Mouse (Mus musculus) forebrain, embryonic 15.5 days (tissue): ENCODE results near the gene Prkca. TPM values are rescaled to one million over a fixed set of nuclear protein-coding genes. Genes with fewer than 3 reads are reported as not detected.

Source experiments
- ATAC-seq: fragments of 200-750 bp; cut with Nextera tagmentation; replicated peaks from 2 replicates; pipeline ENCODE4 v1.8.0; 2017; ENCODE audit warnings: mild to moderate bottlenecking, moderate TSS enrichment, moderate library complexity
- H3K27ac ChIP-seq: fragments of 300-500 bp; sonication (generic); replicated peaks from 2 replicates; pipeline ENCODE4 v1.5.1; 2015; ENCODE audit warnings: mild to moderate bottlenecking, inconsistent platforms
- H3K27me3 ChIP-seq: fragments of 300-500 bp; sonication (generic); 2 replicates; pipeline ENCODE4 v1.6.1; 2015; ENCODE audit warnings: inconsistent platforms
- H3K36me3 ChIP-seq: fragments of 300-500 bp; sonication (generic); 2 replicates; pipeline ENCODE4 v1.6.1; 2015; ENCODE audit warnings: mild to moderate bottlenecking, inconsistent platforms
- H3K4me1 ChIP-seq: fragments of 300-500 bp; sonication (generic); 2 replicates; pipeline ENCODE4 v1.6.1; 2015; ENCODE audit warnings: inconsistent platforms
- H3K4me2 ChIP-seq: fragments of 300-500 bp; sonication (generic); replicated peaks from 2 replicates; pipeline ENCODE4 v1.6.1; 2015; ENCODE audit warnings: mild to moderate bottlenecking, inconsistent platforms
- H3K4me3 ChIP-seq: fragments of 300-500 bp; sonication (generic); 2 replicates; pipeline ENCODE4 v1.5.1; 2015; ENCODE audit warnings: mild to moderate bottlenecking, inconsistent platforms
- H3K9ac ChIP-seq: fragments of 300-500 bp; sonication (generic); replicated peaks from 2 replicates; pipeline ENCODE4 v1.6.1; 2015; ENCODE audit warnings: mild to moderate bottlenecking, inconsistent platforms
- H3K9me3 ChIP-seq: fragments of 300-500 bp; sonication (generic); 2 replicates; pipeline ENCODE4 v1.6.1; 2016; ENCODE audit warnings: inconsistent platforms
- WGBS: fragments of 180-500 bp; shearing (Covaris S2); methylation state at CpG from one replicate; pipeline ENCODE4 v1.1.7; 2015; ENCODE audit warnings: mixed read lengths; 5-methylcytosine and 5-hydroxymethylcytosine counted together
- polyA plus RNA-seq: library from polyadenylated mRNA; unstranded; fragments of >200 nt; fragmentation: Nextera tagmentation; extraction: Ambion mirVana; gene quantifications from 2 replicates; pipeline ENCODE4 v1.2.1, GENCODE M21; 2015

Gene Prkca
- polyA plus RNA-seq, 1 experiment from 2014 or later = 8.0 TPM

DNA sequence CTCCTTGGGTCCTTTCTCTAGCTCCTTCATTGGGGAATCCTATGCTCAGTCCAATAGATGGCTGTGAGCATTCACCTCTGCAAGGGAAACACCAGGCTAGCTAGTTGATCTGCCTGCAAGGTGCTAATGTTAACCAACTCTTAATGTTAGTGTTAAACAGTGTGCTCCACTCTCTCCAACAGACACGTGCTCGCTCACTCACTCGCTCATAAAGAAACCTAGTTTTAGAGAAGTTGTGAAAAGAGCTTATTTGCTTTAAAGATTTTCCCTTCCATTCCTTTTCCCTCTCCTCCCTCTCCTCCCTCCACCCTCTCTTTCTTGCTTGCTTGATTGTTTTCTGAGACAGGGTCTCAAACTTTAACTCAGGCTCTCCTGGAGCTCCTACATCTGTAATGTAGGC, 266.2 kb downstream of the Prkca start:
- no peak overlapping the region for H3K4me2 ChIP-seq
- H3K27ac ChIP-seq = no peak overlapping the region
- 84% methylated on average over 3 of the region's 3 CpGs for WGBS
- H3K9me3 ChIP-seq = no peaks in the 10 kb centered on the region
- H3K27me3 ChIP-seq = no peaks in the 10 kb centered on the region
- H3K9ac ChIP-seq = no peak overlapping the region
- H3K4me3 ChIP-seq = no peak overlapping the region
- H3K4me1 ChIP-seq = peaks cover 7% of the 10 kb centered on the region; the same call in 1 of the 2 replicates
- H3K36me3 ChIP-seq = no peaks in the 10 kb centered on the region
- ATAC-seq = no peak

DNA sequence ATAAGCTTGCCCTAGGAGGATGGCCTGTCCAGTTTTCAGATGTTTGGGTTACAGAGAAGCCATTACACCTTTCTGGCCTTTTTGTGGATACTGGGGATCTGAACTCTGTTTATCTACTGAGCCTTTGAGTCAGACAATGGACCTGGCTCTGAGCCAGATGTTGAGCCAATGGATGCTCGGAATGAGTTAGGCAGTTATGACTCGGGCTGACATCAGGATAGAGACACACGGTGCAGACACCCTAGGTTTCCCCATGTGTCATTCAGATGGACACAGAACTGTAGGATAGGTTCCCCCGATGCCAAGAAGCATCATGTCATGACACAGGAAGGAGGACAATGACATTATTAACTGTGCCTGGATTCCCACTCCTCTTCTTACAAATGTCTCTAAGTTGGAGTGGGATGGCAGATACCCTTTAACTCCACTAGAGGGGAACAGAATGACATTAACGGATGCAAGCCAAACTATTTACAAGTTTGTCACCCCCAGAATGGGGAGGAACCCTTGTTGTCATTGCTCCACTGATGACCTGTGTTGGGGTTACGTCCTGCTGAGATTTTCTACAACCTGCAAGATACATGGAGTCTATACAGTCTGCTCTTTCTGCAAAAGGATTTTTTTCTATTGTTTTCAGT, 271.0 kb downstream of the Prkca start:
- ATAC-seq = no peak
- H3K9ac ChIP-seq = no peak overlapping the region

DNA sequence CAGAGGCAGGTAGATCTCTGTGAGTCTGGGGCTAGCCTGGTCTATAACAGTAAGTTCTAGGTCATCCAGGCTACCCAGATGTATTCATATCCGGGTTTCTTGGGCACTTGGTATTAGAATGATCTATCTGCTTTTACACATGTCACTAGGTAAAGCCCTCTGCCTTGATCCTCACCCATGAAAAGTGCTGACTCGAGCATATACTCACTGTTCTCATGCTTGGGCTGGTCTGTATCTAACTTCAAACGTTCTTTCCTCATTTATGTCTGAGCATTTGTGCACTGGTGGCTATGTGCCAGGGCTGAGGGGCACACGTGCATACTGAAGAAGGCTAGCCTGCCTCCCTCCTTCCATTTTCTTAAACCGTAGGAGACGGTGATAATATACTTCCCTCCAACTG, 272.5 kb downstream of the Prkca start:
- no peaks in the 10 kb centered on the region for H3K36me3 ChIP-seq
- no peak overlapping the region for H3K4me2 ChIP-seq
- ATAC-seq = no peak
- H3K9ac ChIP-seq = no peak overlapping the region
- H3K4me1 ChIP-seq = no peaks in the 10 kb centered on the region
- 60% methylated on average over 6 of the region's 6 CpGs for WGBS
- H3K27ac ChIP-seq = no peak overlapping the region
- H3K27me3 ChIP-seq = no peaks in the 10 kb centered on the region
- H3K9me3 ChIP-seq = no peaks in the 10 kb centered on the region
- no peak overlapping the region for H3K4me3 ChIP-seq

More for the DNA sequence above, 271.0 kb downstream of the Prkca start:
- no peaks in the 10 kb centered on the region for H3K27me3 ChIP-seq
- H3K9me3 ChIP-seq = no peaks in the 10 kb centered on the region
- 74% methylated on average over 6 of the region's 6 CpGs for WGBS
- H3K36me3 ChIP-seq = no peaks in the 10 kb centered on the region
- no peak overlapping the region for H3K4me2 ChIP-seq
- no peak overlapping the region for H3K27ac ChIP-seq
- H3K4me1 ChIP-seq = no peaks in the 10 kb centered on the region
- H3K4me3 ChIP-seq = no peak overlapping the region

DNA sequence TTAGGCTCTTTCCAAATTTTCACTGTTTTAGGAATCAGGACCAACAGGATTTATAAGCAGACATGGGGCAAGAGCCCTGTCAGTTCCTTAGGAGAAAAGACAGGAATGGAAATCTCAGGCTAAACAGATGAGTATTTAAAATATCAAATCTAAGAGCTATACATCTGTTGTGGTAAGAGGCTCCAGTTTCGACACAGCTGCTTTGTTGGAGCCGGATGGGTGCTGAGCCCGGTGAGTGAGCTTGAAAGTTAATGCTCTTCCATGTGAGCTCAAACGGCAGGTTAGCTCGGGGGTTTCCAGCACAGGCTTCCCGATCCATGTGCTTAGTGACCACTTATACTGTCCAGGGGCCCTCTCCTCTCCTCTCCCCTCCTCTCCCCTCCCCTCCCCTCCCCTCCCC, 273.7 kb downstream of the Prkca start:
- H3K4me1 ChIP-seq = no peaks in the 10 kb centered on the region
- H3K36me3 ChIP-seq = no peaks in the 10 kb centered on the region
- H3K4me2 ChIP-seq = no peak overlapping the region
- H3K9me3 ChIP-seq = no peaks in the 10 kb centered on the region
- no peak overlapping the region for H3K9ac ChIP-seq
- H3K27ac ChIP-seq = no peak overlapping the region
- no peaks in the 10 kb centered on the region for H3K27me3 ChIP-seq
- no peak for ATAC-seq
- H3K4me3 ChIP-seq = no peak overlapping the region
- 58% methylated on average over 6 of the region's 6 CpGs for WGBS

DNA sequence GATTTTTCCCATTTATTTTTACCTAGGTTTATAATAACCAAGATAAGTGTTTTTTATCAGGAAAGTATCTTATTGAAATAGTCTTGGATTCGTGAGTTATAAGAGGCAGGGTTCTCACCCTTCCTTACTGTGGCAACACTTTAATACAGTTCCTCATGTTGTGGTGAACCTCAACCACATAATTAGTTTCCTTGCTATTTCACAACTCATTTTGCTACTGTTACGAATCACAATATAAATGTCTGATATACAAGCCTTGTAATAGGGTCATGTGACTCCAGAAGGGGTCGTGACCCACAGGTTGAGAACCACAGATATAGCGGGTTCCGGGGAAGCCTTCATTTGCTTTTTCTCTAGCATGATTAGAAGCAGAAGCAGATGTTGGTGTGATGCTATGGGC, 275.3 kb downstream of the Prkca start:
- WGBS = 90% methylated on average over 5 of the region's 5 CpGs
- Histone ChIP-seq H3K9ac (no peak overlapping the region), H3K4me3 (no peak overlapping the region), H3K27ac (no peak overlapping the region), H3K4me2 (no peak overlapping the region), H3K9me3 (no peaks in the 10 kb centered on the region), H3K27me3 (no peaks in the 10 kb centered on the region), H3K36me3 (no peaks in the 10 kb centered on the region), H3K4me1 (no peaks in the 10 kb centered on the region)
- ATAC-seq = no peak

DNA sequence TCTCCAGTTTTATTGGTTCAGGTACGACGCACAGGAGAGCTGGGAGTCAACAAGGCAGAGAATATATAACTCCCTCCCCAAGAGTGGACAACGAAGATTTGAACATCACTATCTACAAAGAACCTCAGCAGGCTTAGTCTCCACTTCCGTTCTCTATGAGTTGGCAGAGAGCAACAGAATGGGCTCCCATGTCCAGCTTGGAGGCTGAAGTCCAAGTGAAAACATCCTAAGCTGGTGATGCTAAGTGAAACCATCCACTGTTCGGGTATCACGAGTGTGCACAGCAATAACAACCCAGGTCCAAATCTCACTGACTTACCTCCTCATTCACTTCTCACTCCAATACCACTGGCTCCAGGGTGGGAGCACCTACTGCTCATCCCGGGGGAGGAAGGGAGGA, 276.6 kb downstream of the Prkca start:
- 93% methylated on average over 7 of the region's 7 CpGs for WGBS
- no peaks in the 10 kb centered on the region for H3K9me3 ChIP-seq

DNA sequence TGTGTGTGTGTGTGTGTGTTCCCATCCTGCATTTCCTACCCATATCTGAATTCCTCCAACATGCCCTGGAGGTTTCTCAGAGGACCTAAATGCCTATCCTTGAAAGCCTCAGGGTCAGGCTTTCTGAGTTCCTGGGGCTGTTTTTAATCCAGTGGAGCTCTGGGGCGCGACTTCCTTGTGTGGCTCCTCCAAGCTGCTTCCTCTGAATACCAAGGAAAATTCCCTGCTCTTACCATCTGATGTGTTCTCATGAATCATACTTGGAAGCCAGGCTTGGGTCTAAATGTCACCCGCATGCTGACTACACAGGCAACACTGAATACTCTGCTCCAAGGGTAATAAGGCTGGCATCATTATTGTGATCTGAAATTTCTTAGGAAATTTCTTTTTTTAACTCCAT, 279.3 kb downstream of the Prkca start:
- 82% methylated on average over 3 of the region's 3 CpGs for WGBS
- Histone ChIP-seq H3K36me3 (no peaks in the 10 kb centered on the region), H3K9me3 (no peaks in the 10 kb centered on the region), H3K9ac (no peak overlapping the region), H3K4me3 (no peak overlapping the region), H3K27me3 (no peaks in the 10 kb centered on the region), H3K4me2 (no peak overlapping the region), H3K4me1 (no peaks in the 10 kb centered on the region), H3K27ac (no peak overlapping the region)
- ATAC-seq = no peak

More for the DNA sequence above, 276.6 kb downstream of the Prkca start:
- Histone ChIP-seq H3K27ac (no peak overlapping the region), H3K4me2 (no peak overlapping the region), H3K4me1 (no peaks in the 10 kb centered on the region), H3K4me3 (no peak overlapping the region), H3K36me3 (no peaks in the 10 kb centered on the region), H3K9ac (no peak overlapping the region), H3K27me3 (no peaks in the 10 kb centered on the region)
- no peak for ATAC-seq

DNA sequence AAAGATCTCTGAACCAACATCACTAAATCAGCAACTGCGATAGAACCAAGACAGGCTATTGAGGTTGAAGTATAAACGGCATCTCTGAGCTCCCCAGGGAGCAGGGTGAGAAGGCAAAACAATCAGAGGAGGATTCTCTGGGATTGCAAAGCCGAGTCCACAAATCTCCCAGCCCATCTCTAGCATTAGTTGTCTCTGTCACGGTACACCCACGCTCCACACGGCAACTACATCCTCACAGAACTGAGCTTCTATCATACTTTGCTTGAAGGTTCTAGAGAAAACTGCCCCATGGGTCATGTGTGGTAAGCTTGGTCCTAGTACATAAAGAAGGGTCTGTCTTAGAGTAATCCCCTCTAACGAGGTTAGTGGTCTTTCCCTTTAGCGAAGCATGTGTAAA, 280.6 kb downstream of the Prkca start:
- no peak overlapping the region for H3K4me2 ChIP-seq
- no peaks in the 10 kb centered on the region for H3K36me3 ChIP-seq
- WGBS = 52% methylated on average over 8 of the region's 8 CpGs
- H3K27me3 ChIP-seq = no peaks in the 10 kb centered on the region
- no peaks in the 10 kb centered on the region for H3K9me3 ChIP-seq
- no peak overlapping the region for H3K27ac ChIP-seq
- no peak for ATAC-seq
- H3K9ac ChIP-seq = no peak overlapping the region
- no peaks in the 10 kb centered on the region for H3K4me1 ChIP-seq
- no peak overlapping the region for H3K4me3 ChIP-seq

DNA sequence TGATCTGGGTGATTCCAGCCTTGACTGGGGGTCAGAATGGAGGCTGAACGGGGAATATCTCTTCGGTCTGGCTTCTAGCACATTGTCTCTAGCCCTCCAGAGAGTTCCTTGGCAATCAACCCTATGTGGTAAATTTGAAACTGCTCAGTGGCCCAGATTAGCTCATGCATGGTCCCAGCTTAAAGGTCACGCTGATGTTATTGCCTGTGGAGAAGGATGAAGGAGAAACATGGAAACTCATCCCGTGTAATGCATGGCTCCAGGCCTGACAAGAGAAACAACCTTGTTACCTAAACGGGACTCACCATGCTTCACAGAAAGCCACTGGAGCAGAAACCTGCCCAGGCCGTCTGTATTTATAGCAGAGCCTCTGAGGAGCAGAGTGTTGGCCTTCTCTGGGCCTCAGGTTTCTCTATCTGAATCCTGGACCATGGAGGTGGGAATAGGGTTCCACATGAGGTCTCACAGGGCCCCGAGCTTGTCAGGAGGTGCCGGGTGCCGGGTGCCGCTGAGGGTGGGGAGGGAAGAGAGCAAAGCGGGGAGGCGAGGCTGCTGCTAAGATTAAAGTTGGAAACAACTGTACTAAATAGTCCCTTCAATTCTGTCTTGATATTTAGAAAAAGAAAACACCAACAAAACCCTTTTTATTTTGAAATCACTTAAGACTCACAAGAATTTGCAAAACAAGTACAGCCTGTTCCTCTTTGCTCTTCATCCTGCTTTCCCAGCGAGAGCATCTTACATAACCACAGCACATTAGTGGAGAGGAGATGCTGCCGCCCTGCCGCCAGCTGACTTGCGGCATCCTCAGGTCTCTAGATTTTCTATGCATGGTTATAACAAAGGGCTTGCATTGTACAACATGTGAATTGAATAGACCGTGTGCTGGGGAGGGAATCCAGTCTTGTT, 281.9 kb downstream of the Prkca start:
- H3K9me3 ChIP-seq = no peaks in the 10 kb centered on the region
- 87% methylated on average over 17 of the region's 17 CpGs for WGBS
- H3K27ac ChIP-seq = no peak overlapping the region
- ATAC-seq = no peak
- no peaks in the 10 kb centered on the region for H3K36me3 ChIP-seq
- no peak overlapping the region for H3K4me3 ChIP-seq
- H3K9ac ChIP-seq = no peak overlapping the region
- no peak overlapping the region for H3K4me2 ChIP-seq
- no peaks in the 10 kb centered on the region for H3K4me1 ChIP-seq
- H3K27me3 ChIP-seq = no peaks in the 10 kb centered on the region

DNA sequence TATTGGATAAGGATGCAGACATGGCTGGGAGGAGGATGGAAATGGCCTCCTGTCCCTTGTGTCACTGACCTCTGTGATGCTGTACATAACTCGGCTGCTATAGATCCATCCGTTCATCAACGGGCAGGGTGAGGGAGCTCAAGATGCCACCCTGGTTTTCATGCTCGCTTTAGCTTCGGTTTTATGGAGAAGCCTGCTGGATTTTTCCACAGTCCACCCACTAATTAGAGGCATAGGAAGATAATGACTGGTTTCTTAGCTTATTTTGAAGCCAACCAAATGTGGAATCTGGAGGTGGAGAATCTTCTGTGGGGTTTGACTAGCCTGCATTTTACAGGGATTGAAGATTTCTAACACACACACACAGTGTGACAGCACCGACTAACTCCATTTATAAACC, 286.6 kb downstream of the Prkca start:
- Histone ChIP-seq H3K4me1 (no peaks in the 10 kb centered on the region), H3K9ac (no peak overlapping the region), H3K4me2 (no peak overlapping the region), H3K9me3 (no peaks in the 10 kb centered on the region), H3K4me3 (no peak overlapping the region), H3K36me3 (no peaks in the 10 kb centered on the region), H3K27ac (no peak overlapping the region), H3K27me3 (no peaks in the 10 kb centered on the region)
- no peak for ATAC-seq
- 88% methylated on average over 6 of the region's 6 CpGs for WGBS

DNA sequence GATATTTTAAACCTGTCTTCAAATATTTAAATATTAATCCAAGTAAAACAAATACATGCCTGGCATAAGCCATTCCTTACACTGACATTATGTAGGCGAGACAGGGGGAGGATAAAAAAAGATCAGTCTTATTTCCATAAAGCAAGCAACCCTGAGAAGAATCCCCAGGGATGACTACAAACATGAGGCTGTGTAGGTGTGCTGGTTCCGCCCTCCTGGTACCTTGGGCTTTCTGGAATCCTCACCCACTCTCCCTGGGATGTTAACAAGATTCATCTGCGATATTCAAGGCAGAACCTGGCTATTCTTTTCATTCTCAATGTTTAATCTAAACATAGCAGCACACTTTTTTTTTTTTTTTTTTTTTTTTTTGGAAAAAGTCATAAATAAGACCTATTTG, 289.1 kb downstream of the Prkca start:
- Histone ChIP-seq H3K4me3 (no peak overlapping the region), H3K27ac (no peak overlapping the region), H3K9me3 (no peaks in the 10 kb centered on the region), H3K4me2 (no peak overlapping the region), H3K9ac (no peak overlapping the region), H3K4me1 (no peaks in the 10 kb centered on the region), H3K27me3 (no peaks in the 10 kb centered on the region), H3K36me3 (no peaks in the 10 kb centered on the region)
- ATAC-seq = no peak
- 87% methylated on average over 3 of the region's 3 CpGs for WGBS

DNA sequence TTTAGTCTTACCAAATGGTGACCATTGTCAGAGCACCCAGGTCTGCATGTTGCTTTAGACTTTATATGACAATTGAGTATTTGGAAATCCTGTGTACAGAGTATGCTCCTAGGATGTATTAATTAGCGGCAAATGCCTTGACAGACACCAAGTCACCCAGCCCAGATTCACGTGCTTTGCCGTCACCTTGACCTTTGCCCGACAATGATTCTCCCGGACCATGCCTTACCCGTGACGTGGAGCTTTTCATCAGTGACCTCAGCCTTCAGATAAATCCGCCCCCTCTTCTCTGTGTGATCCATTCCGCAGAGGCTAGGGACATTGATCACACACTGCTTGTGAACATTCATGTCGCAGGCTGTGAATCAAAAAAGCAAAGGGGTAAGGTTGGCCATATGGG, 290.0 kb downstream of the Prkca start:
- Histone ChIP-seq H3K9me3 (no peaks in the 10 kb centered on the region), H3K9ac (no peak overlapping the region), H3K4me3 (no peak overlapping the region), H3K36me3 (no peaks in the 10 kb centered on the region), H3K4me2 (no peak overlapping the region), H3K27me3 (no peaks in the 10 kb centered on the region), H3K27ac (no peak overlapping the region), H3K4me1 (no peaks in the 10 kb centered on the region)
- 81% methylated on average over 10 of the region's 10 CpGs for WGBS
- no peak for ATAC-seq
